Mouse (Mus musculus) forebrain, embryonic 11.5 days (tissue): ENCODE measurements around the gene Cyp2b10. TPM values are rescaled to one million over a fixed set of nuclear protein-coding genes. Genes with fewer than 3 reads are reported as not detected.

Source experiments
- ATAC-seq: fragments of 200-750 bp; cut with Nextera tagmentation; replicated peaks from 2 replicates; pipeline ENCODE4 v1.8.0; 2017; ENCODE audit warnings: moderate TSS enrichment; ENCODE audit not compliant: low FRiP score
- DNase-seq: peaks from one replicate; pipeline ENCODE4 v3.0.0-alpha.2; 2017; ENCODE audit warnings: low spot score
- H3K27ac ChIP-seq: fragments of 300-500 bp; sonication (generic); 2 replicates; pipeline ENCODE4 v1.5.1; 2014; ENCODE audit warnings: low read depth, low read length
- H3K27me3 ChIP-seq: fragments of 300-500 bp; sonication (generic); 2 replicates; pipeline ENCODE4 v1.6.1; 2014; ENCODE audit warnings: mild to moderate bottlenecking, low read length, mixed read lengths; ENCODE audit not compliant: control insufficient read depth, insufficient read depth
- H3K36me3 ChIP-seq: fragments of 300-500 bp; sonication (generic); 2 replicates; pipeline ENCODE4 v1.6.1; 2014; ENCODE audit warnings: mild to moderate bottlenecking, low read length, moderate library complexity, mixed read lengths; ENCODE audit not compliant: control insufficient read depth, insufficient read depth
- H3K4me1 ChIP-seq: fragments of 300-500 bp; sonication (generic); replicated peaks from 2 replicates; pipeline ENCODE4 v1.6.1; 2014; ENCODE audit warnings: low read length, mixed read lengths; ENCODE audit not compliant: control insufficient read depth, insufficient read depth
- H3K4me2 ChIP-seq: fragments of 300-500 bp; sonication (generic); 2 replicates; pipeline ENCODE4 v1.6.1; 2014; ENCODE audit warnings: low read depth, mild to moderate bottlenecking, low read length, moderate library complexity, mixed read lengths; ENCODE audit not compliant: severe bottlenecking
- H3K4me3 ChIP-seq: fragments of 300-500 bp; sonication (generic); 2 replicates; pipeline ENCODE4 v1.5.1; 2014; ENCODE audit warnings: low read depth, low read length
- H3K9ac ChIP-seq: fragments of 300-500 bp; sonication (generic); 2 replicates; pipeline ENCODE4 v1.6.1; 2014; ENCODE audit warnings: low read length
- H3K9me3 ChIP-seq: fragments of 300-500 bp; sonication (generic); 2 replicates; pipeline ENCODE4 v1.6.1; 2016; ENCODE audit warnings: low read length, mixed read lengths; ENCODE audit not compliant: control insufficient read depth
- WGBS: fragments of 180-500 bp; shearing (Covaris S2); extraction: QIAGEN DNeasy Blood & Tissue Kit; methylation state at CpG from one replicate; pipeline ENCODE4 v1.1.7; 2014; 5-methylcytosine and 5-hydroxymethylcytosine counted together
- polyA plus RNA-seq: library from polyadenylated mRNA; unstranded; fragments of >200 nt; fragmentation: Nextera tagmentation; extraction: Ambion mirVana; gene quantifications from 2 replicates; pipeline ENCODE4 v1.2.1, GENCODE M21; 2014

Cyp2b10 gene
- not detected in 2 replicates for polyA plus RNA-seq

DNA sequence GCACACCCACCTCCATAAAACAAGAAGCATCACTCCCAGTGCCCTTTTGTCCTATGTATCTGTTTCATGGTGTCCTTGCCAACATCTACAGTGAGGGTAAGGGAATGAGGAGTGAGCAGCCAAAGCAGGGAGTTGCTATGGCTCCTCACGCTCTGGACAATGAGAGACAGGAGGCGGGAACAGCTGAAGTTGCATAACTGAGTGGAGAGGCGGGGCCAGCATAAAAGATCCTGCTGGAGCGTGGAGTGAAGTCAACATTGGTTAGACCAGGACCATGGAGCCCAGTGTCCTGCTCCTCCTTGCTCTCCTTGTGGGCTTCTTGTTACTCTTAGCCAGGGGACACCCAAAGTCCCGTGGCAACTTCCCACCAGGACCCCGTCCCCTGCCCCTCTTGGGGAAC, at the start of gene Cyp2b10:
Gene Cyp2b10 (plus strand): TSS at position 210 of the 400 bp plus-strand sequence.
- 82% methylated on average over 6 of the region's 6 CpGs for WGBS

DNA sequence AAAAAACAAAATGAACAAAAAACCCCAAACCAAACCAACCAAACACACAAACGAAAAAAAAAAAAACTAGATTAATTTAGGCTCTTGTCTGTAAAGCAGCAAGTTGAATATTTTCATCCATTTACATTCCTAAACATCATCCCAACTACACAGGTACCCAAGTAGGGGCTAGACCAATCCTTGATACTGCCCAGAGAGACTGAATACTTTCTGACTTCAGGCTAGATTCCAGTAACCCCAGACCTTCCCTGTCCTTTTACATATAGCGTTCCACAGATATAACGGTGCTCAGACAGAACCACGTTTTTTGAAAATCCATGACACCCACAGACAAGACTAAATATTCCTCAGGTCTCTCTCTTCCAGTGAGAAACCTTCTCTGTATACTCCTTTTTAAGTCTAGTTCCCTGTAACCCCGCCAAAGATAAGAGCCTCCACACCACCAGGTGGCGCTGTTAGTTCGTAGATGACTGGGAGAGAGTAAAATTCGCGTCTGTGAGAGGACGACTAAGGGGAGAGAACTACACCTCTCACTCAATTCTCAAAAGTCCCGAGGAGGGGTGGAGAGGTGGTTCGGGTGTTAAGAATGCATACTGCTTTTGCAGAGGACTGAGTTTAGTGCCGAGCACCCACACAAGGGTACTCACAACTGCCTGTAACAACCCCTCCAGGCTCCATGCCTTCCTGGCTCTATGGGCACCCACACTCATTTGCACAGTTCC, 49.5 kb upstream of the Cyp2b10 start:
- peak; percentile 76 for ATAC-seq
- 12% methylated on average over 13 of the region's 13 CpGs for WGBS
- peak overlapping the region; percentile 54 for H3K4me2 ChIP-seq

More for the DNA sequence above, at the start of gene Cyp2b10:
- H3K9ac ChIP-seq: no peak within 1 kb of the TSS
- no peaks in the 10 kb centered on the region for H3K4me1 ChIP-seq
- H3K9me3 ChIP-seq: no peaks in the 10 kb centered on the region
- no peaks in the 10 kb centered on the region for H3K27me3 ChIP-seq
- H3K4me3 ChIP-seq: no peak within 1 kb of the TSS
- DNase-seq: no peak
- no peaks in the 10 kb centered on the region for H3K36me3 ChIP-seq
- no peak within 1 kb of the TSS for H3K4me2 ChIP-seq
- H3K27ac ChIP-seq: no peak within 1 kb of the TSS
- ATAC-seq: no peak

GRCm38 (mm10) chr7:25848444-25848812, 49.0 kb upstream of the Cyp2b10 start:
- H3K27me3 ChIP-seq: no peaks in the 10 kb centered on the region
- H3K4me2 ChIP-seq: peak overlapping the region; percentile 54
- ATAC-seq (peak; percentile 64), DNase-seq (no peak)
- H3K9ac ChIP-seq: peak overlapping the region; percentile 65
- no peak overlapping the region for H3K27ac ChIP-seq
- no peaks in the 10 kb centered on the region for H3K36me3 ChIP-seq
- 27% methylated on average over 11 of the region's 11 CpGs for WGBS
- peak overlapping the region; percentile 40 for H3K4me3 ChIP-seq
- no peaks in the 10 kb centered on the region for H3K9me3 ChIP-seq
- no peaks in the 10 kb centered on the region for H3K4me1 ChIP-seq

More for the DNA sequence above, 49.5 kb upstream of the Cyp2b10 start:
- Histone ChIP-seq H3K27me3 (no peaks in the 10 kb centered on the region), H3K9me3 (no peaks in the 10 kb centered on the region), H3K4me3 (peak overlapping the region; percentile 40), H3K4me1 (no peaks in the 10 kb centered on the region), H3K27ac (no peak overlapping the region), H3K9ac (peak overlapping the region; percentile 65), H3K36me3 (no peaks in the 10 kb centered on the region)
- DNase-seq: peak; percentile 91

GRCm38 (mm10) chr7:25855082-25855481, 42.3 kb upstream of the Cyp2b10 start:
- Histone ChIP-seq H3K36me3 (no peaks in the 10 kb centered on the region), H3K27me3 (no peaks in the 10 kb centered on the region)
- no peak for ATAC-seq

DNA sequence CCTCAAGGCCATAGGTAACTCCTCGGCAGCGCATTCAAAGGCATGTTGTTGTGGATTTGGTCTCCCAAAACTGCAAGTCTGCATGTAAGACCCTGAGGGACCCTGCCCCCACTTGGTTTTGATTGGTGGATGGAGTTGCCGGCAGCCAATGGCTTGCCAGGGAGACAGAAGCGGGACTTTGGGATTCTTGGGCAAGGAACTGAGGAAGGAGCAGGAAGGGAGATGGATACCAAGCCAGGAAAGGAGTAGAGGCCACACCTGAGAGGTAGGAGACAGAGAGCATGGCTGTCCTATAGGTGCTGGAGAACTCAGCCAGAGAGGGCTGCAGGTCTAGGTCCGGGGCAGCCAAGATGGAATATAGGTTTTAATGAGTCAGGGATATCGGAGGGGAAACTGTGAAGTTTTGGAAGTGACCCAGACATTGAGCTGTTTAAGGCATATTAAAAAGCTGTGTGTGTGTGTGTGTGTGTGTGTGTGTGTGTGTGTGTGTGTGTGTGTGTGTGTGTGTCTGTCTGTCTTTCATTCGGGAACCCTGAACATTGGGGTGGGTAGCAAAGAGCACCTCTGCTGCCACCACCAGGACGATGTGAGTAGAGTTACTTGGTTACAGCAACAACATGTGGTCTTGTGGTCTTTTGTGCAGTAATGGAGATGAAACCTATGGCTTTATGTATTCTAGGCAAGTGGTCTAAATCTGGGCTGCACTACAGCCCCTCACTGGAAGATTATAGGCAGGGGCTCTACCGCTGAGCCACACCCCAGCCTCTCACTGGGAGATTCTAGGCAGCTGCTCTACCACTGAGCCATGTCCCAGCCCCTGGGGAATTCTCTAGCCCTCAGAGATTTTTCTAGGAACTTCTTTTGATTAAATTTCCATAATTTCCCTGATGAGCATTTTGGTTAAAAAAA, 37.2 kb upstream of the Cyp2b10 start:
- Histone ChIP-seq H3K9ac (peak overlapping the region; percentile 32; the same call in 1 of the 2 replicates), H3K9me3 (no peaks in the 10 kb centered on the region), H3K36me3 (no peaks in the 10 kb centered on the region), H3K27me3 (no peaks in the 10 kb centered on the region), H3K4me2 (peak overlapping the region; percentile 45), H3K27ac (no peak overlapping the region), H3K4me1 (no peaks in the 10 kb centered on the region), H3K4me3 (peak overlapping the region; percentile 19; the same call in 1 of the 2 replicates)
- 24% methylated on average over 9 of the region's 9 CpGs for WGBS
- DNase-seq (peak; percentile 69), ATAC-seq (peak; percentile 83)

More at GRCm38 (mm10) chr7:25855082-25855481, 42.3 kb upstream of the Cyp2b10 start:
- Histone ChIP-seq H3K4me1 (no peaks in the 10 kb centered on the region), H3K4me3 (no peak overlapping the region), H3K4me2 (no peak overlapping the region), H3K27ac (no peak overlapping the region), H3K9ac (no peak overlapping the region), H3K9me3 (no peaks in the 10 kb centered on the region)
- peak; percentile 74 for DNase-seq
- 37% methylated on average over 8 of the region's 8 CpGs for WGBS

DNA sequence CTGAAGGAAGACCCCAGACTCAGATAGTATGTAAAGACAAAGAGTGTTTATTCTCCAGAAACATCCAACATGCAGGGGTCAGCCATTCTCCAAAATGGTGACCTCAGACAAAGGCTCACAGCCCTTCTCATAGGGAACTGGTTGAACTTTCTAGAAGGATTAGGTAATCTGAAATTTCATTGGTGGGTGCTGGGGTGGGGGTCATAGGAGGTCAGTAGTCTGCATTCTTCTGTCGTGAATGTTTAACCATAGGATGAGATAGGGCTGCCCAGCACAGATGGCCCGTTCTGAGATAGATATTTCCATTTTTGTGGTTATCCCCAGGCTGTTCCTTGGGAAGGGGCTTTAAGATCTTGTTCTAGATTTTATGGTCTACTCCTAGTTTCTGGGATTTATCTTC, 35.1 kb upstream of the Cyp2b10 start:
- 82% methylated on average over 2 of the region's 2 CpGs for WGBS
- ATAC-seq: no peak
- no peak for DNase-seq
- Histone ChIP-seq H3K4me1 (no peaks in the 10 kb centered on the region), H3K9me3 (no peaks in the 10 kb centered on the region), H3K36me3 (no peaks in the 10 kb centered on the region), H3K4me2 (no peak overlapping the region), H3K9ac (no peak overlapping the region), H3K4me3 (no peak overlapping the region), H3K27ac (no peak overlapping the region), H3K27me3 (no peaks in the 10 kb centered on the region)

DNA sequence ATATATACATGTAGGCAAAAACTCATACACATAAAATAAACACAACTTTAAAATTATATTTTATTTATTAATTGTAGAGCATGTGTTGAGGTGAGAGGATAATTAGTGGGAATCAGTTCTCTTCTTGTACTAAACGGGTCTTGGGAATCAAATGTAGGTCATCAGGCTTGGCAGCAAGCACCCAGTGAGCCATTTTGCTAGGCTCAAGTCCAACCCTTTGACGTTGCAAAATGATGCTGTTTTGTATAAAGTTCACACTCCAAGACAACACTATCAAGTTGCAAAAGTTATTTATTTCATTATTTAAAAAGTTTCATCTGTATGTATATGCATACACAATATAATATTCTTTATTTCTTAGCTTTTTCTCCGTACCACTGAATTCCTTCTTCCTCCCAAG, 33.7 kb upstream of the Cyp2b10 start:
- no peaks in the 10 kb centered on the region for H3K36me3 ChIP-seq
- H3K9me3 ChIP-seq: no peaks in the 10 kb centered on the region
- no peaks in the 10 kb centered on the region for H3K27me3 ChIP-seq
- WGBS: 85% methylated on average over 3 of the region's 3 CpGs
- H3K27ac ChIP-seq: no peak overlapping the region
- ATAC-seq: no peak
- no peak overlapping the region for H3K9ac ChIP-seq
- no peak overlapping the region for H3K4me2 ChIP-seq
- H3K4me3 ChIP-seq: no peak overlapping the region
- DNase-seq: no peak
- no peaks in the 10 kb centered on the region for H3K4me1 ChIP-seq

- H3K9me3 ChIP-seq: no peaks in the 10 kb centered on the region
- no peak overlapping the region for H3K4me3 ChIP-seq
- H3K4me1 ChIP-seq: no peaks in the 10 kb centered on the region
- no peaks in the 10 kb centered on the region for H3K27me3 ChIP-seq
- H3K4me2 ChIP-seq: no peak overlapping the region
- no peak overlapping the region for H3K9ac ChIP-seq
- DNase-seq (no peak), ATAC-seq (no peak)
- no peak overlapping the region for H3K27ac ChIP-seq
- 19% methylated on average over 5 of the region's 5 CpGs for WGBS
- no peaks in the 10 kb centered on the region for H3K36me3 ChIP-seq
Observed at GRCm38 (mm10) chr7:25864861-25865260, 32.6 kb upstream of the Cyp2b10 start.
